ENCODE assay signal across 13 mouse cellular contexts in genomic region chr1:179951597-179951996, GRCm38 (mm10). TPM values are rescaled to one million over a fixed set of nuclear protein-coding genes. Genes with fewer than 3 reads are reported as not detected.
DNase-seq lines count a peak whose midpoint lies in the region; ATAC-seq and TF ChIP-seq lines count a peak whose summit lies in the region.
"Had no signal": no experiment of that assay in that cellular context is flagged by ENCODE, and none has a peak within 500 bp of the region (broad histone marks: within the 10 kb centered on the region; RNA-seq: fewer than 3 reads in every experiment).

No protein-coding gene starts in this region.

- H3K27ac ChIP-seq in hindbrain, embryonic 14.5 days, result peak overlapping the region; percentile 41; the same call in 1 of the 2 replicates
- H3K27ac ChIP-seq in thymus, adult 2 months (ENCODE audit: control insufficient read depth, insufficient read depth, low read length), result no peak overlapping the region
- H3K27ac ChIP-seq: stomach, postnatal 0 days had no signal

- TF ChIP-seq CTCF in brain, embryonic 14.5 days (IDR thresholded peaks at IDR 0.05; ENCODE audit: borderline replicate concordance, extremely low read depth, insufficient read depth, insufficient read length), result no peak
- no peak for TF ChIP-seq CTCF in thymus, adult 2 months (IDR thresholded peaks at IDR 0.05; ENCODE audit: borderline replicate concordance, control insufficient read depth, extremely low read depth, insufficient read depth, low read length, poor library complexity)

- peak; percentile 58 for DNase-seq in cerebellum, adult 11-12 months
- no peak for DNase-seq in cerebellum, postnatal 4 days (ENCODE audit: low spot score in 2 of 2)
- DNase-seq in brain, embryonic 14.5 days (ENCODE audit: low read depth), result peak; percentile 79
- DNase-seq in embryo, embryonic 11 days, result peak; percentile 26
- no peak for DNase-seq in hindbrain, embryonic 14.5 days (ENCODE audit: low spot score)
- DNase-seq in thymus, adult 2 months, result no peak
- DNase-seq in lung, postnatal 4 days, result no peak
- no peak for DNase-seq in layer of hippocampus, postnatal 36 days
- DNase-seq: adrenal gland, adult 2 months; heart, postnatal 36 days; kidney, adult 9 months; spleen, adult 18-20 months had no signal

- TF ChIP-seq POLR2A in brain, embryonic 14.5 days (IDR thresholded peaks at IDR 0.05; ENCODE audit: borderline replicate concordance, extremely low read depth, insufficient read depth, insufficient read length, poor library complexity, severe bottlenecking), result no peak
- TF ChIP-seq POLR2A in thymus, adult 2 months (IDR thresholded peaks at IDR 0.05; ENCODE audit: control insufficient read depth, extremely low read depth, insufficient read depth, low read length, poor library complexity), result no peak

- 42% methylated on average over 7 of the region's 7 CpGs for WGBS in hindbrain, embryonic 14.5 days
- 94% methylated on average over 7 of the region's 7 CpGs for WGBS in thymus, adult 2 months

- H3K9me3 ChIP-seq in hindbrain, embryonic 14.5 days (ENCODE audit: control insufficient read depth, low read length), result no peaks in the 10 kb centered on the region

- no peak overlapping the region for H3K9ac ChIP-seq in hindbrain, embryonic 14.5 days

- no peaks in the 10 kb centered on the region for H3K4me1 ChIP-seq in hindbrain, embryonic 14.5 days (replicated peaks; ENCODE audit: control insufficient read depth, insufficient read depth, low read length)
- H3K4me1 ChIP-seq in thymus, adult 2 months (replicated peaks; ENCODE audit: control insufficient read depth, insufficient read depth, low read length), result no peaks in the 10 kb centered on the region

- no peak overlapping the region for H3K4me3 ChIP-seq in hindbrain, embryonic 14.5 days (replicated peaks; ENCODE audit: low read length)
- no peak overlapping the region for H3K4me3 ChIP-seq in thymus, adult 2 months (ENCODE audit: control insufficient read depth, insufficient read depth, low read length)

- H3K27me3 ChIP-seq in hindbrain, embryonic 14.5 days (ENCODE audit: control insufficient read depth, insufficient read depth, low read length), result no peaks in the 10 kb centered on the region
- no peaks in the 10 kb centered on the region for H3K27me3 ChIP-seq in thymus, adult 2 months (ENCODE audit: control insufficient read depth, insufficient read depth, low read length)

- no peak; the same call in 1 of the 2 replicates for ATAC-seq in hindbrain, embryonic 14.5 days (ENCODE audit: low FRiP score)

- H3K4me2 ChIP-seq in hindbrain, embryonic 14.5 days (replicated peaks), result no peak overlapping the region

- no peaks in the 10 kb centered on the region for H3K36me3 ChIP-seq in hindbrain, embryonic 14.5 days (replicated peaks; ENCODE audit: control insufficient read depth, insufficient read depth)
- no peaks in the 10 kb centered on the region for H3K36me3 ChIP-seq in thymus, adult 2 months (ENCODE audit: control insufficient read depth, insufficient read depth, low read length)

RNA-seq across cellular contexts. Expression of gene Cdc42bpa, which starts 8.7 kb away (rescaled TPM):
- 42.7 and 60.6 TPM in 2 replicates for polyA plus RNA-seq in brain, embryonic 14.5 days (2012; rRNA removed)
- 25.0 and 27.0 TPM in 2 replicates for polyA plus RNA-seq in hindbrain, embryonic 14.5 days (2014; fragmentation: Nextera tagmentation; extraction: Ambion mirVana)
- polyA plus RNA-seq in thymus, adult 2 months (2012; rRNA removed), result 3.4 and 3.9 TPM in 2 replicates
- total RNA-seq in layer of hippocampus, postnatal 36 days (2021), result 100 to 1,000 TPM; 239 to 246 TPM

Comparison
In these comparisons a context has a peak if more than half of its experiments do, and no peak if none do; other contexts are left out.
1. DNase-seq: peak in cerebellum, adult 11-12 months (single experiment), brain, embryonic 14.5 days (single experiment) and embryo, embryonic 11 days (single experiment); none in cerebellum, postnatal 4 days (0 of 2), hindbrain, embryonic 14.5 days (single experiment), thymus, adult 2 months (single experiment), lung, postnatal 4 days (0 of 2) and layer of hippocampus, postnatal 36 days (0 of 2).